Mouse (Mus musculus) frontal cortex, postnatal 10 days (tissue): Measurements from ENCODE around the gene Tnr.

Experiments used
- DNase-seq, 2 experiments: peaks; one replicate each; pipeline ENCODE4 v3.0.0; 2022; ENCODE audit warnings: low spot score in 2 of 2, mixed read lengths in 1 of 2

The Tnr gene

GRCm38 (mm10) chr1:159566046-159566445 lies 42.5 kb downstream of the Tnr start:
- DNase-seq = no peak

GRCm38 (mm10) chr1:159567171-159567570 lies 43.6 kb downstream of the Tnr start:
- no peak for DNase-seq

DNA sequence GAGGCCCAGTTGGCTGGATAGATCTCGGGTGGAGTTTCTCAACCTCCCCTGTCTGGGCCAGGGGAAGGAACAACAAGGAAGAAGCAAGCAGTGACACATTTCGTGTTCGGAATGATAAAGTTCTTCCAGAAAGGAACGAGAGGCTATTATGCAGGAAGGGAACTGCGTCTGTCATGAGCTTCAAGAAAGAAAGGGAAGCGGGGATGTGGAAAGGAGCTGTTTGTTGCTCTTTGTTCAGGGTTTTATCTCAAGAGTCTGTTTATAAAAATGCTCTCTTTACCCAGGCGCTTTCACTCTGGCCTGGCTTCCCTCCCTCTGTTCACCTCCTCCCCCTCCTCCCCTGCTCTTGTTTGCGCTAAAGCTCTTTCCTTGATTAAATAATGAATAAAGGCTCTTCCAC lies 46.7 kb downstream of the Tnr start:
- no peak for DNase-seq

DNA sequence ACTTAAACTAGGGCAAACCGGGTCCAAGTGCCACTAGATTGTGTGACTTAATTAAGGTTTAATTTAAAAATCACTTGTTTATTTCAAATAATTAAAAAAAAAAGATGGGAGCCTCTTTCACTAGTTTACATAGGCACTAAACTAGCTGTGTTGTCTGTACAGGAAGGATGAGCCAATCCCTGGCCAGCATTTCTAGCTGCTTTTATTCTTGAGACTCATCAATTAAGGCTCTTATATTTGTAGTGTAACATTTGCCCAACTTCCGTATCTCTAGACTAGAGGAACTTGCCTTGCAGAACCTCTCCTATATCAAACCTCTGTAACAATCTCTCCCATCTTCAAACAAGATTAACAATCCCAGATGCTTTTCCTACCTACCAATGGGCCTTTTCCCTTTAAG lies 47.3 kb downstream of the Tnr start:
- DNase-seq = no peak

DNA sequence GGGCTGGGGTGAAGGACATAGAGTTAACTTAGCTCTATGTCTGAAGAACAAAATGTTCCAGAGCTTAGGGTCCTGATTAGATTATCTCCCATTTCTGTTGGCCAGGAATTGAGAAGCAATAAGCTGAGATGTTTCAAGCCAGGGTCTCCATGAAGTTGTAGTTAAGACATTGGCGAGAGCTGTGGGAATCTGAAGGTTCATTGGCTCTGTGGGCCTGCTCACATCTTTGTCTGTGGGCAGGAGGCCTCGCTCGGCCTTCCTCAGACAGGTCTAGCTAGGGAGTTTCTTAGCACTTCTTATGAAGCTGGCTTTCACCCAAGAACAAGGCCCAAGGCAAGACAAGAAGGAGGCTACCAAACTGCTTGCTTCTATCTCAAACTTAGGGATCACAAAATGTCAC lies 48.4 kb downstream of the Tnr start:
- no peak for DNase-seq

GRCm38 (mm10) chr1:159573116-159573515 lies 49.5 kb downstream of the Tnr start:
- DNase-seq = no peak

GRCm38 (mm10) chr1:159574661-159575060 lies 51.1 kb downstream of the Tnr start:
- no peak for DNase-seq

DNA sequence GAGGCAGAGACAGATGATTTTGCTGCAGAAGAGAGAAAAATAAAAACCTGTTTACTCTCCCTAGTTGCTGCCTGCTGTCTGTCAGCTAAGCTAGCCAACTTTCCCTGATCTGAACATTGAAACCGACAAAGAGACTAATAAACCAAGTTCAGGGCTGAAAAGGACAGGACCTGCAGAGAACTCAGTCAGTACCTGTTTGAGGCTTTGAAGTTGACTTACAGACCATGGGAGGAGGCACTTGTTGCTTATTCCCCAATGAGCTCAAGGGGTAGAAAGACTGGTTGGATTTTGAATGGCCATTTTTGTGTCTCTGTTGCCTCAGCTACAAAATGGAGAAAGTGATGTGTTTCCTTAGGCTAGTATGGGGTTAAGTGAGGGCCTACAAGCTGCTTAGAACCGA lies 52.7 kb downstream of the Tnr start:
- no peak for DNase-seq

DNA sequence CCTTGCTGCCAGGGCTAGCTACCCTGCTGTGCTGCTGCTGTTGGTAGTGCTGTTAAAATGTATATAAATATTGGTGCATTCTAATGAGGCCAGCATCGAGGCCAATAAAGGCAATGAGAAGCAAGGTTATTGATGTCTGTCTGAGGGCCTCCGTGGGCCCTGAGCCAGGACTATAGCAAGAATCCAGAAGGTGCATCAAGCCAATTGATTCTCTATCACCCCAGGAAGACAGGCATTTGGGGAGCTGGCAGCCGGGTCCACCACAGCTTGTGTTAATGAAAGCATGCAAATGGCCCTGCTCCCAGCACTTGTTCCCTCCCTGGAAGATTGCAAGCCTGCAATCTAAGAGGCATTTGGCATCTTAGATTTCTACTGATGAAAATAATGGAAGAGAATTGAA lies 54.8 kb downstream of the Tnr start:
- no peak for DNase-seq

DNA sequence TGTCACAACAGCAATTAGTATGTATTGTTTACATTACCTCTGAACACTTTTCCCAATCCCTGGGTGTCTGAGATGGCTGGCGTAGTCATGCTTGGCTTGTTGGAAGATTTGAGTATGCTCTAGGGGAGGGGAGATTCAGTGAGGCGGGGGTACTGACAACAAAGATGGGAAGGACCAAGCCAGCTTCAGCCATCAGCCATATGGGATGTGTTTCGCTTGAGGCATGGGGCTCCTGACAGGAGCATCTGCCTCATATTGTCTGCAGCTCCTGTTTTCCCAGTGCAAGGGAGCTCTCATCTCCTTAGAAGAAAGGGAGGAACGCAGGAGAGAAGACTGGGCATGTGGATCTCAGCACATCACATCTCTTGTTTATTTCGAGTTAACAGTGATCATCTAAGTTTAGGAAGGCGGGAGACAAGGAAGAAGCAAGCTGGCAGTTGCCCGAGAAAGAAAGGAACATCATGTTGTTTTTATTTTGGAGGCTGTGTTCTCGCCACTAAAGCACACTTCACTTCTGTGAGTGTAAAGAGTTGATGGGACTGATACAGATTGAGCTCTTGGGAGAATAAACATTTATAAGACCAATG lies 56.9 kb downstream of the Tnr start:
- no peak for DNase-seq

DNA sequence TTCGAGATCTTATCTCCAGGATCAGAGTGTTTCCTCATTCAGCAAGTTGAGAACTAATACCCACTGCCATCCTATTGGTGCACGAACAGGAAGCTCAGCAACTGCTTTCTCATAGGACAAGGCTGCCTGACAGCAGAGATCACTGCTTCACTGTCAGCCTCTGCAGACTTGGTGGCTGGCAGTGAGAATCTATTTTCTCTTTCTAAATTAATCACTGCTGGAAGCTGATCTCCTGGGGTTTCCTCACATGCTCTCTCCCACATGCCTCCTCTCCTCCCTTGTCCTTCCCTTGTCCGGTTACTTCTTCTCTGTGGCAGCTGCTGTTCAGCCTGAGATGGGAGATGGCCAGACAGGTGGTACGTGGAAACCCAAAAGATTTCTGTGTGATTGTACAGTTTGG lies 60.3 kb downstream of the Tnr start:
- DNase-seq = no peak

DNA sequence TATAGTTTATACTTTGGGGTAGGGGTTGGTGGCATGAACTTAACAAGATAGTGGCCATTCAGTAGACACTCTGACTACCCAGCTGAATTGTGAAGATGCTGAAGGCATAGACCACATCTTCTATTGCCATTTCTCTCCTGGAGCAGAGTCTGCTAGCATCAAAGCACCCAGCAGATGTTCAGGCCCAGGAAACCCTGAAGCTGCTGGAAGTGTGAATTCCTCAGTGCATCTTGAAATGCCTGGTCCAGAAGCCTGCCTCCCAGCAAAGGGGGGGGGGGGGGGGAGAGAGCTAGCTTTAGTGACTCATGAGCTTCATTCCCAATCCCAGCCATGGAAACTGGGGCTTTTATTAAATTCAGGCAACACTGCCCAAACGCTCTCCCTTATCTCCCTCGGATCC lies 65.2 kb downstream of the Tnr start:
- no peak for DNase-seq

- peak in 1 of 2 experiments; percentile 38 for DNase-seq
These were observed 70.8 kb downstream of the Tnr start for GRCm38 (mm10) chr1:159594099-159595058.

- DNase-seq = no peak
These were observed 72.2 kb downstream of the Tnr start for GRCm38 (mm10) chr1:159595729-159596128.

DNA sequence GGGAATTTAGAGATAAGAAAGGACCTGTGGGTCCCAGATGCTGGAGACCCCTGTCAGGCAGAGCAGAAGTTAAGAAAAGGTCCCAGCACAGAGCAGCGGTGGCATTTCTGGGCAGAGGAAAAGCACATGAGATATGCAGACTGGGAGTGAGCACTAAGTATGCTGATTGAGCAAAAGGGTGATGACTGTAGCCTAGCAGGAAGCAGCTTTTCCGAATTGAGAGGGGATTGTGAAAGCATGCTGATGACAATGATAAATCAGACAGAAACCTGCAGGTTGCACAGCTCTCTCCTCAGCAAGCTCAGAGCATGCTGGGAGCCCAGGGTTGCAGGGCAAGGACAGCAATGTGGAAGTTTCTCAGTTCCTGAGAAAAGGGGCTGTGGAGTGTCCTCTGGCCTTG lies 73.1 kb downstream of the Tnr start:
- DNase-seq = no peak

DNA sequence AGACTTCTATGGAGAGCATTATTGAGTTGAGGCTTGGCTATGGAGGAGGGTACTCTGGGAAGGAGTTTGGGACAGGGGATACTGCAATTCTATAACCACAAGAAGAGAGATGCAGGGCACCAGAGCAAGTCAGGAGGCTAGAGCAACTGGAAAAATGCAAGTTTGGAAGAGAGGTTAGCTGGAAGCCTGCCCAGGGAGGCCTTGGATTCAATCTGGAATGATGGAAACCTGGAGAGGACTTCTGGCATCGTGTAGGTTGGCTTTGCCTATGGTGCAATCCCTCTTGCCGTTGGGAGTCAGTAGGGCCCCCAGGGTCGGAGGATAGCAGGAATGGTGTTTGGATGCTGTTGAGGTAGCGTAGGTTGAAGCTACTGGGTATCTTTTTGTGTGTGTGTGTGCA lies 90.0 kb downstream of the Tnr start:
- DNase-seq = no peak

DNA sequence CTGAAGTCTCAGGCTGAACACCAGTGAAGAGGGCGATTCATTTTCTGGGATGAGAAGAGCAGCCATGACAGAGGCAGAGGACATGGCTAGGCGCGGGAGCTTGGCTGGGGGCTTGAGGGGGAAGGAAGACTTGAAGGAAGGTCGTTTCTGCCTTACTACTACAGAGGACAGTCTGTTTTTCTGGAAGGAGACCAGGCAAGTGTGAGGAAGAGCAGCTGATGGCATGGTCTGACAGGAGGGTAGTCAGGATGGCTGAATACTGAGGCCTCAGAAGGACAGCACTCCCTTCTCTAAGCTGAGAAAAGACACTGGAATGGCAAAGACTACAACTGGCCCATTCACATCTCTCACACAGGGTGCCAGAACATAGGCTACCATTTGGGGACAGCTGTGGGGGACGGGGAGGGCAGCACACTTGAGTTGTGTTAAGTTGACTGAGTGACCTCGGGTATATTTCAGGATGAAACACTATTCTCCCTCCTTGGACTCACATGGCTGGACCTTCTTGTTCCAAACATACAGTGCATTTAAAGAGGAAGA lies 90.6 kb downstream of the Tnr start:
- peak; percentile 20 to 28 for DNase-seq

- peak in 1 of 2 experiments; percentile 32 for DNase-seq
These were observed 91.3 kb downstream of the Tnr start for GRCm38 (mm10) chr1:159614644-159615431.

- DNase-seq = no peak
These were observed 92.1 kb downstream of the Tnr start for GRCm38 (mm10) chr1:159615686-159616085.

DNA sequence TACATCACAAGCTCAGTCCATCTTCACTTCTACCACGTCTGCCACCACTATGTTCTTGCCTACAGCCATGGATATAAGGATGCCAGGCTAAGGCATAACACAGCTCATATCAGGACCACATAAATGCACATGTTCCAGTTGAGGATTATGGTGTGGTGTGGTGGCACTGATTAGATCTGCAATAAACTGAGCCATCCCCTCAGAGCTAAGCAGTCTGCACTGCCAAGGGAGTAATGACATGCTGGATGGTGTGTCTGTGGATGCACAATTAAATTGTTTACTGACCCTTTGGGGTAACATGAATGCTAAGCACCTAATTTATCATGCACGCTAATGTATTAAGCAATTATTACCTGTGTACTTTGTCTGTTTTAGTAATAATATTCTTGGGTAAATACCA lies 95.6 kb downstream of the Tnr start:
- no peak for DNase-seq

- DNase-seq = no peak
These were observed 97.8 kb downstream of the Tnr start for GRCm38 (mm10) chr1:159621321-159621720.

- DNase-seq = no peak
These were observed 105.5 kb downstream of the Tnr start for GRCm38 (mm10) chr1:159629119-159629518.
